Mouse (Mus musculus) brain, embryonic 14.5 days (tissue): ENCODE measurements around the gene Pigm.

Experiments
- CTCF ChIP-seq: fragments of 200-500 bp; IDR thresholded peaks from 2 replicates; pipeline ENCODE4 v1.5.1; 2012; ENCODE audit warnings: inconsistent platforms, mild to moderate bottlenecking, moderate library complexity, borderline replicate concordance; ENCODE audit not compliant: insufficient read depth, insufficient read length; ENCODE audit errors: extremely low read depth
- POLR2A ChIP-seq: fragments of 200-500 bp; IDR thresholded peaks from 2 replicates; pipeline ENCODE4 v1.6.1; 2012; ENCODE audit warnings: mild to moderate bottlenecking, inconsistent platforms, borderline replicate concordance; ENCODE audit not compliant: poor library complexity, insufficient read depth, insufficient read length, severe bottlenecking; ENCODE audit errors: extremely low read depth

DNA sequence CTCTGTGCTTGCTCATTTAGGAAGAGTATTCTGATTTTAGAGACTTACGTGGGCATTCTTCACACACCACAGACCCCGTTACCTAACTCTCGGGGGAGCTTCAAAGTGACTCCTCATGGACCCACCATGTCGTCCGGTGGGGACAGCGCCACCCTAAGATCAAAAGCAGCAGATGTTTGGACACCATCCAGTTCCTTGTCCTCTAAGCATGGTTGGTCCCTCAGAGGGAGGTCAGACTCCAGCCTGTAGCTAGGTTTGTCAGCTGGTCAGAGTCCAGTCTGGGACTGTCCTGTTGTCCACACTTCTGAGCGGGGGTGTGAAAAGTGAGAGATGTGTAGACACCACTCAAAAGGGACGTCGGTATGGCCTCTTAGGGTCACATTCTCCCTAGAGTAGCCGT is 29.6 kb upstream of the Pigm start:
- TF ChIP-seq CTCF (no peak), POLR2A (no peak)
